Mouse (Mus musculus): ENCODE results near the gene Gfod1.

Gene Gfod1

DNA sequence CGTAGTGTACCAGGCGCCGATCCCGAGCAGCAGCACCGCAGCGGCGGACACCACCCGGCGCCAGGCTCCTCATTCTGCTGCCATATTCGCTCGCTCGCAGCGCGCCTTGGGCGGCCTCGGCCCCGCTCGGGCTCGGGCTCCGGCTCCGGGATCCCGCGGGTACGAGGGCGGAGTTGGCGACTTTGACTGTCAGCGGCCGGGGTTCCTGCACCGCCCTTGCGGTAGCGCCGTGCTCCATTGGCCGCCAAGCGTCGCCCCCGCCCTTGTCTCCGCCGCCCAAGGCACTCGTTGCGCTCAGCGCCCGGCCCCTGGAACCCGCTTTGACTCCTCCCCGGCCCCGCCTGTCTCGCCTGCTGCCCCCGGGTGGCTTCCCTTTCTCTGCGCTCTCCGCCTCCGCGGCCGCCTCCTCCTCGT is at the start of gene Gfod1:
Gene Gfod1, minus strand, starts transcription at position 155 of the 414 bp plus-strand sequence.
- DNase-seq (ENCODE audit: low read depth, low spot score): peak; percentile 92

DNA sequence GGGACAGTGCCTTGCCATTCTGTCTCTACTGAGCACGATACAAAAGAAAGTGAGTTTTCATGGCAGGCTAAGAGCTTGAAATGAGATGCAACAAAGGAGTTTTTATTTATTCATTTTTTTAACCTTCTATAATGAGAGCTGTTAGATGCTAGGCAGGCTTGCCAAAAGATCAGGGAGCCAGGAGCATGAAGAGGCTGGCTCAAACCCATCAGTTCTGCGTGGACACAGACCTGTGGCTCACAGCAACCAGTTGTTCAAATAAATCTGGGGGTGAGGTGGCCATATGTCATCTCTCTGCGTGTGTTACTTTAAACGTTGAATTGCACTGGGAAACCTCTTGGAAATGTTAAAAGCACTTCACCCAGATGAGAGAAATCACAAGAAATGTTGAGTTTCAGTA is 49.4 kb upstream of the Gfod1 start:
- no peak for DNase-seq (ENCODE audit: low read depth, low spot score)

GRCm38 (mm10) chr13:43350489-43351169 is 46.7 kb upstream of the Gfod1 start:
- DNase-seq (ENCODE audit: low read depth, low spot score): no peak

- no peak for DNase-seq (ENCODE audit: low read depth, low spot score)
Observed at GRCm38 (mm10) chr13:43349376-43349775, 45.4 kb upstream of the Gfod1 start.

DNA sequence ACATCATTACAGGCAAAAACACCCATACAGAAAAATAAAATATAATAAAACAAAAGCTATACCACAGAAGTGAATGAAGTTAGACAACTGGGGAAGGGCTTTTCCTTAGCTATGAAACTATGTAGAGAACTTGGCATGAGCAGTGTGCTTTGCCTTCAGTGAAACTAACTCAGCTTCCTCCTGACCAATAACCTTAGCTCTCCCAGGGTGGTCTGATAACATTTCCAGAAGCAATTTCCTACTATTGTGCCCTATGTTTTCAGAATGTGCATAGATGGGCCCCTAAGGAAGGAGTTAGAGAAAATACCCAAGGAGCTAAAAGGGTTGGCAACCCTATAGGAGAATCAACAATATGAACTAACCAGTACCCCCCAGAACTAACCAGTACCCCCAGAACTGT is 42.9 kb upstream of the Gfod1 start:
- no peak for DNase-seq (ENCODE audit: low read depth, low spot score)

- no peak for DNase-seq (ENCODE audit: low read depth, low spot score)
Observed at GRCm38 (mm10) chr13:43338632-43339031, 34.7 kb upstream of the Gfod1 start.

GRCm38 (mm10) chr13:43338001-43338400 is 34.0 kb upstream of the Gfod1 start:
- no peak for DNase-seq (ENCODE audit: low read depth, low spot score)

DNA sequence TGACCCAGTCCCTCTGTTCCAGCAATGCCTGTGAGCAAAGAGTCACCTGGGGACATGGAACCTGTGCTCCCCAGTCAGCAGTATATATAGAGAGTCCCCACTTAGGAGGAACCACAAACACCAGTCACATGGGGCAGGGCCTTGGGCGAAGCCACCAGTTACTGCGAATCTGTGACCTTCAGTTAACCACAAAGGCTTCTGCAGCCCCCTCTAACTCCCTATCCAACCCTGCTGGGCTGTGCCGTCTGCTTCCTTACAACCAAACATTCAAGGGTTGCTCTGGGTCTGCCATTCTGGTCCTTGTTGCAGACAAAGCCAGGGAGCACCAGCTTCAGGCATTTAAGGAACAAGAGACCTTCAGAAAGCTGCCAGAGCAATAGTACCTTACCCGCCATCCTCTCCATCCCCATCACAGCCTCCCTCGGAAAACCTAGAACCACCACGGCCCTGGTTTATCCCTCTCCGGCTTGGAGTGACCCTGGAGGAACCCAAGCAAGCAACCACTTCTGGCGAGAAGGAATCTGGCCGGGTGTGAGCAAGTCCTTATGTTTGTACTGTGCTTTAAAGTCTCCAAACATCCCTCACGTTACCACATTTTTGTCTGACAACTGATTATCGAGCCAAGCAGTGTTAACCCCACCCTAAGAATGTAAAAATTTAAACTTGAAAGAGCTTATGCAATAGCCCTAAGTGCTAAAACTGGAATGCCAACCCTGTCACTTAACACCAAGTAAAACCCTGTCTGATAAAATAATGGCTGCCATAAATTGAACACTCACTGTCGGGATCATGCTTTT is 32.7 kb upstream of the Gfod1 start:
- DNase-seq (ENCODE audit: low read depth, low spot score): no peak

DNA sequence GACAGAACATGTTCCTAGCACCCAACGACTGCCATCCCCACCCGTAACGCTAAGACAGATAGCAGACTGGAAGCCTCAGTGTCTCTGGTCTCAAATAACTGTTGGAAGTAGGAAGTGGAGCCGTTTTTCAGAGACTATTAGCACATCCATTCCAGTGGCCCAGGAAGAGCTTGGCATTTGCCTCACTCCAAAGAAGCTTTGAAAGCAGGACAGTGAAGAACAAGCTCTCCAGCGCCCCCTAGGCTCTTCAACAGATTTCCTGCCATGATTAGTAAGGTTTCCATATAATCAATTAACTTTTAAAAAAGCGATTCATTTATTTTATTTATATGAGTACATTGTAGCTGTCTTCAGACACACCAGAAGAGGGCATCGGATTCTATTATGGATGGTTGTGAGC is 28.6 kb upstream of the Gfod1 start:
- DNase-seq (ENCODE audit: low read depth, low spot score): peak; percentile 30

GRCm38 (mm10) chr13:43331721-43332444 is 27.9 kb upstream of the Gfod1 start:
- no peak for DNase-seq (ENCODE audit: low read depth, low spot score)

- no peak for DNase-seq (ENCODE audit: low read depth, low spot score)
Observed at GRCm38 (mm10) chr13:43325427-43325826, 21.5 kb upstream of the Gfod1 start.

GRCm38 (mm10) chr13:43321492-43321891 is 17.5 kb upstream of the Gfod1 start:
- peak; percentile 37 for DNase-seq (ENCODE audit: low read depth, low spot score)

DNA sequence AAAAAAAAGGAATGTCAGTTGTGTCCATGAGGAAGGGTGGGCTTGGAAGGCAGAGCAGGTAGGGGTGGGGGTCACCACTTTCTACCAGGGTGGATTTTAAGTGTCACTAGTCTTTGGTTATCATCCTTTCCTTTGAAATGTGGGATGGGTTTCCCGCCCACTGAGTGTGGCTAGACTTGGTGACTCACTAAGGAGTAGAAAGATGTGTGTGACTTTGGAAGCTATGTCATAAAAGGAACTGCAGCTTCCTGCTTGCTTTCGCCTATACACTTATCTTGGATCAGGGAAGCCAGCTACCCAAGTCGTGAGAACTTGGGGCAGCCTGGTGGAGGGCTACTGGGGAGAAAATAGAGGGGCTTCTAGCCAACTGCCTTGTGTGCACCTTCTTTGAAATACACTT is 15.4 kb upstream of the Gfod1 start:
- no peak for DNase-seq (ENCODE audit: low read depth, low spot score)

DNA sequence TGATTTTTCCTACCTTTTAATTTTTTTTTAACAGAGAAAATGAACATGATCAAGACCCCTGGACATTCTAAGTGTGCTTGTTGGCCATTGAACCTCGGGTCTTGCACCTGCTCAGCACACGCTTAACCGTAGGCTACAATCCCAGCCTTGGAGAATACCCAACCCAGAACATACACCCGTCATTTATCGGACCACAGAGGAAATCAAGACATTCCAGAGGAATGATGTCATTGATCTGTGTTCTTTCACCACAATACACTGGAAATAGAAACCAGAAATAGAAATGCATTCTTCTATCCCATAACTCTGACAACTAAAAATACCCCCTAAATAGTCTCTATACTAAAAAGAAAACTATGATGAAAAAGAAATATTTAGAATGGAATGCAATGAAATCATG is 13.4 kb upstream of the Gfod1 start:
- no peak for DNase-seq (ENCODE audit: low read depth, low spot score)

GRCm38 (mm10) chr13:43305181-43305924 is 1.4 kb upstream of the Gfod1 start:
- no peak for DNase-seq (ENCODE audit: low read depth, low spot score)

DNA sequence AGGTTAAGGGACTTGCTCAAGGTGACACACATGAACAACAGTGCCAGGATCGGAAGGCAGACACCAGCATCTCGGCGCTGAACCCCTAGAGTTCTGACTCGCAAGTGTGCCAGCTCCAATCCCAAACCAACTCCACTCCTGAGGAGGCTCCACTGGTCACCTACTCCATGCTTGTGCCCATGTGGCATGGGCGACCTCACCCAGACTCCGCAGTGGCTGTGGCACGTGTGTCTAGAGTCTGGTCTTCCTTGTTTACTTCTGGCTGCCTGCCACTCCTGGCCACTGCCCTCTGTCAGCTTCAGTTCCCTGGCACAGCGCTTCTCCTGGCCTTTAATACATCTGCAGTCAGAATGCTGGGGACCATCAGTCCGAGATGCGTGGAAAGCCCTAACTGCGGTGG is 728 bp upstream of the Gfod1 start:
- DNase-seq (ENCODE audit: low read depth, low spot score): no peak

- DNase-seq (ENCODE audit: low read depth, low spot score): no peak
Observed at GRCm38 (mm10) chr13:43303161-43303965, 609 bp downstream of the Gfod1 start.

DNA sequence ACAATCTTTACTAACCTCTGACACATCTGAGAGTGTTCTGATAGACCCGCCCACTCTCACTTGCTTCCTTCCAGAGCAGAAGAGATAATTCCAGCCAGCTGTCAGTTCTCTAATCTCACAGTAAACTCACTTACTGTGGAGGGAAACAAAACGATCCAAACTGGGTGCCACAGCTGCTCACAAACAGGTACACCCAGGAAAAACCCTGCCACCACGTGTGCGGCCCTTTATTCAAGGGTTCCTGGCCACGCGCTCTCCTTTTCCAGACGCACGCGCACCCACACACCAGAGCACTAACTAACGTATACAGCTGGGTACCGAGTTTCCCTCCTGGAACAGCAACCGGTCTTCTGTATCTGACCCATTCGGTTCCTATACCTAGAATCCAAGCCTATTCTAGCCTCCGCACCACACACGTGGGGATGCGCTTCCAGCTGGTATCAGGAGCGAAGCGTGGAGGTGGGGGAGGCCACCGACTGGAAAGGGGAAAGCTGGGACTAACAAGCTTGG is 1.3 kb downstream of the Gfod1 start:
- DNase-seq (ENCODE audit: low read depth, low spot score): no peak

DNA sequence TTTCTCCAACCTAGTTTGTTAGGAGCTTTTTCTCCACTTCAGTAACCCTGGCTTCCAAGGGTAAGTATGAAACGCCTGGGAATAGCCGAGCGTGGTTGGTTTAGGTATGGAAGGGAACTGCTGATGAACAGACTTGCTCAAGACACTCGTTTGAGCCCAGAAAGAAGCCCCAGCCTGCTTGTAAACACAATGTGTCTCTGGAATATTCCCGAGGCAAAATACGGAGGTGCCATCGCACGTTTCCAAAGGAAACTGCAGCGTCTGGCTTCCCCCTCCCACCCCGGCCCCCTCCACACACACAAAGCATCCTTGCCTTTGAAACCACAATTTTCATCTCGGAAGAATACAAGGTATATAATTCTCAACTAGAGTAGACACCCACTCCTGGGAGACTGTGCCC is 1.7 kb downstream of the Gfod1 start:
- no peak for DNase-seq (ENCODE audit: low read depth, low spot score)

DNA sequence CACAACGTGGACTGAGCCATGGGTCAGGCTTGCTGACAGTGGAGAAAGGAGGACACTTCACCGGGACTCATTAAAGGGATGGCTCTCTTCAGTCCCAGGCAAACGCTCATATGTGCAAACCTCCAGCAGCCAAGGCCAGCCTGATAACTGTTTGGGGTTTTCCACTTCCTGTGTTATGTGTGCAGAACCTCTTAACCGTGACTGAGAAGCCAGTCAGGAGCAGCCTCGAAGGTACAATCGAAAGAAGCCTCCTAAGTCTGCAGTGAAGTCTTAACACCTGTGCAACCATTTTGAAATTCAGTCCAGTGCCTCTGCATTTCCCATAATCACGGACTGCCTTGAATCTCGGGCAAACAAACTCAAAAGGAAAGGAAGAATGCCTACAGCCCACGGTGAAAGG is 3.1 kb downstream of the Gfod1 start:
- peak; percentile 69 for DNase-seq (ENCODE audit: low read depth, low spot score)

- DNase-seq (ENCODE audit: low read depth, low spot score): no peak
Observed at GRCm38 (mm10) chr13:43300366-43300765, 3.6 kb downstream of the Gfod1 start.

Measured in A20 (cell line).